Mouse (Mus musculus): ENCODE results near the gene Galnt17.

The Galnt17 gene

DNA sequence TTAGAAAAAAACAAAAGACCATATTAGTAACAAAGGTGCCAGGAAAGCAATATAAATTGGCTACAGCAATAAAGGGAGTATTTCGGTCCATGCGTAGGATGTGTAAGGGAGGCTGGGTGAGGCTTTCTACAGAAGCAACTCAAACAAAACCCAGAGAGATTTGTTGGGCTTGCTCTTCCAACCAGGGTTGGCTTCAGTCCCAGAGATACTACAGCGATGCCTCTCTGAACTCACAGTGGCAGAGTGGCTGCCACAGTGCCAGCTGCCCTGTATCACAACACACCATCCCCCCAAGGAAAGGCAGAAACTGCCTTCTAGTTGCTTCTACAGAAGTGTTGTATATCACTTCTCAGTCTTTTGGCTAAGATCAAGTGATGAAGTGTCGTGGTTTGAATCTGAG is 66.6 kb downstream of the Galnt17 start:
- DNase-seq, result peak; percentile 50

DNA sequence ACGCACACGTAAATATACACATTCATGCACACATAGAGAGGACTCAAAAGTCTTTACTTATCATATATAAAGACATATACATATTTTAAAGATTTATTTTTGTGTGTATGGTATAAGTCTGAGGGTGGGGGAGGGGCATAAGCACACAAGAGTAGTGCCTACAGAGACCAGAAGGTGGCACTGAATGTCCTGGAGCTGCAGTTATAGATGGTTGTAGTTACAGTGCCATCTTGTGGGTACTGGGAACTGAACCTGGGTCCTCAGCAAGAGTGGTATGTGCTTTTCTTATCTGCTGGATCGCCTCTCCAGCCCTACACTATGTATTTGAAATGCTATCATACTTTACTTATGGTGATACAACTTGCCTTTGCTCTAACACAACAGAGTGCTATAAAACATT is 68.5 kb downstream of the Galnt17 start:
- no peak for DNase-seq

GRCm38 (mm10) chr5:131236906-131237305 is 71.4 kb downstream of the Galnt17 start:
- no peak for DNase-seq

DNA sequence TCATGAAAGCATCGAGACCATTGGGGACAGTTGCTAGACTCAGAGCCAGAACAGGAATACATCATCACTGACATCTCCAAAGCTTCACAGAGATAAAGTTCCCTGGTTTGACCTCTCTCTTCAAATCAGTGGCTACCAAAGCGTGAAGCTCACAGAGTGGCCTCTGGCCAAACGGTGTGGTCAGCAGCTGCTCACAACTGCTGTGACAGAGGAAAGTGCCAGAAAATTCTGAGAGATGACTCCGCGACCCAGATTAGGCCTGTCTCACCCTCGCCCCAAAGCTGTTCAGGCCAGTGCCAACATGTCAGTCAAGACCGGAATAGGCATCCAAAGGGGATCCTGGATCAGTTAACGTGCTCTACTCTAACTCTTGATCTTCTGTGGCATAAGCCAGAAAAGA is 74.5 kb downstream of the Galnt17 start:
- DNase-seq, result no peak

DNA sequence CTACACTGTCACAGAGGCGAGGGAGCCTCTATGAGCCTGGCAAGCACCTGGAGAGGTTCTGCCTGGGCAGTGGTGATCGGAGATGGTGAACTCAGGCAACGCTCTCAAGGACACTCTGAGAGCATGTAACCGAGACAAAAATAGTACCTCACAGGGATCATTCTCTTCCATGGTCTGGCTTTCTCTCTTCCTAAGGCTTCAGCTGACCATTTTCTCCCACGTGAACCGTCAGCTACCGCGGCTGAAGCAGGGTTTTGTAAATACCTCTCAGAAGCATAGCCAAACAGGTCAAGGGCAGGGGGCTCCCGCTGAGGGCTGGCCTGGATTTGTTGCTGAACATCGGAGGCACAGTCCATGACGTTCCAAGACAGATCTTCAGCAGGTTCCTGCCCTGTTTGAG is 77.2 kb downstream of the Galnt17 start:
- DNase-seq, result no peak

DNA sequence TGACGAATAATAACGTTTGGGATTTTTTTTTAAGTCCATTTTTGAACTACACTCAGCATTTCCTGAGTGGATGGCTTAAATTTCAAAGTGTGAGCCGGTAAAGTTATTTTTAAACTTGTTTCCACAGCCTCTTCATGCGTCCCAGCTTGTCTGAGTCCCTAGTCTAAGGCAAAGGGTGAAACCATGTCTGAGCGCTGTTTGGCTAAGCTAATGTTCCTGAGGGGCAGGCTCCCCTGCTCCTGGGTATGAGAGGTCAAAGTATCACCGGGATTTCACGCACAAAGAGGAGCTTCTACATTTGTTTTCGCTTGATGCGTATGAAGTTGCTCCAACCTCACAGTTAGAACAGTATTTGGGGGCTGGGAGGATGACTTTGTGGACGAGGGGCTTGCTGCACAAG is 78.6 kb downstream of the Galnt17 start:
- no peak for DNase-seq

- no peak for DNase-seq
Measured at GRCm38 (mm10) chr5:131223416-131223815, 84.9 kb downstream of the Galnt17 start.

GRCm38 (mm10) chr5:131222498-131223244 is 85.6 kb downstream of the Galnt17 start:
- DNase-seq, result no peak

- no peak for DNase-seq
Measured at GRCm38 (mm10) chr5:131218221-131218620, 90.1 kb downstream of the Galnt17 start.

DNA sequence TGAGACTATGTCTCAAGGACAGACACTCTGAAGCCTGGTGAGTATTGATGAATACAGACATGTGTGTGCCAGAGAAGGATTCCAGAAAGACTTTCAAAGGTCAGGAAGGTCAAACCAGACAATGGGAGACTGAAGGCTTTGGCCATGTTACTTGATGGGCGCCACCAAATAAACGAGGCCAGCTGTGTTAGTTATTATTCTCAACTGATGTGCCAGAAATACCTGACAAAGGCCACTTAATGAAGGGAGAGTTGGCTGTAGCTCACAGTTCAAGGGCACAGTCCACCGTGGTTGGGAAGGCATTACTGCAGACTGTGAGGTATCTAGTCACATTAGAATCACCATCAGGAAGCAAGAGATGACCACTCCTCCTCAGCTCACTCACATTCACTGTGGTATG is 96.7 kb downstream of the Galnt17 start:
- no peak for DNase-seq

DNA sequence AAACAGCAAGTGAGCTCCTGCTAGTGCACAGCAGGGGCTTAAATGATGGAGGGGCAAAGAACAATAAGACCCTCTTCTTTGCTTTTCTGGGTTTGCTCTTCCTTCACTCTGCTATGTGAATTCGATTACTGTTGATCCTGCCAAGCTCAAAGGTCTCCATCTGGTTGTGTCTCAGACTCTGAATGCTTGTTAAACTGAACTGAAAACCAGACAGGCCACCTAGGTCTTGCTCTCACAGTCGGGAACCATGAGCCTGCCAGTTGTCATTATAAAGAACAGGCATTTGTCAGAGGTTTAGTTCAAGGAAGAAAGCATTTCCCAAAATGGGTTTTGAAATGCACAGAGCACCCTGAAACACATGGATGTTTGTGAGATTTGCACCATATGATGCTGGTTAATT is 107.2 kb downstream of the Galnt17 start:
- no peak for DNase-seq

DNA sequence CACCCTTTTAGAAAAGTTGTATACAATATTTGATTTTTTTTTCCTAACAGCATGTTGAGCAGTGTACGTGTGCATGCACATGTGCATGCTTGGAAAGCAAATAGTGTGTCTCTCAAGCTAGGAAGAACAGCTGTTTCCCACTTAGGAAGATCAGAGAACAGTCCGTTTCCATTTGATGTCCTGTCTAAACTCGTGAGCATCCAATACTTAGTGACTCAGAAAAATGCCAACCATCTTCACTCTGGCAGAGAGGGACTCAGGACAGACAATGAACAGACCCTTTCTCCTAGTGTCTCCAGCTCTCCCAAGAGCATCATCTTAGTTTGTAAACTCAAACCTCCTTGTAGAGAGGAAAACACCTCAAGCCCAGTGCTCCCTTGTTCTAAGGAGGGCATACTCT is 116.0 kb downstream of the Galnt17 start:
- DNase-seq, result no peak

DNA sequence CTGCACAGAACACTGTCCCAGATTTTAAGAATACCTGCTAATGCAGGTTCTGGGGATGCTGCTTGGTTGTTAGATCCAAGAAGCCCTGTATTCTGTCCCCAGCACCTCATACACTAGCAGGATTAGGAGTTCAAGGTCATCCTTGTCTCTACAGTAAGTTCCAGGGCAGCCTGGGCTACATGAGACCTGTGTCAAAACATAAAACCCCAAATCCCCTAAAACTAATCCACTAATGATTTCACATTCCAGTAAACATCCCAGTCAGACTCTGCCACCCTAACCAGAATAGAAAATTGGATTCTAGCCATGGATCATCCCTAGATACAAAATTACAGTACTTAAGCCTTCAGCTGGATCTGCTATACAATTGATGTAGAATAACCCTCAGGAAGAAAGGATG is 123.7 kb downstream of the Galnt17 start:
- DNase-seq, result no peak

DNA sequence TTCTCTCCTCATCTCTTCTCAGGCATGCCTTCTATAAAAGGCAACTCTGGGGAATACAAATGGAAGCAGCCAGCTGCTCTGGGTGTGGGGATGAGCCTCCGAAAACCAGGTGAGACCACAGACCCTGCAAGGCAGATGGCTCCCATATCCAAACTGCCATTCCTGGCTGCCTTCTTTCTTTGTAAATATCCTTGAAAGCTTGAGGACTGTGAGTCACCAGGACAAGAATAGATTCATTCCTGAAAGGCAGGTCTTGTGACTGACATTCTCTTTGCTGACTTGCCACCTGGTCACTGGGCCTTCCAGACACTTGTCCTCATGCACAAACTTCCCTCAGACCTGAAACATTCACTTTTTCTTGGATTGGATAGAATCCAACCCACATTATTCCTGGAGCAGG is 127.1 kb downstream of the Galnt17 start:
- DNase-seq, result peak; percentile 68

DNA sequence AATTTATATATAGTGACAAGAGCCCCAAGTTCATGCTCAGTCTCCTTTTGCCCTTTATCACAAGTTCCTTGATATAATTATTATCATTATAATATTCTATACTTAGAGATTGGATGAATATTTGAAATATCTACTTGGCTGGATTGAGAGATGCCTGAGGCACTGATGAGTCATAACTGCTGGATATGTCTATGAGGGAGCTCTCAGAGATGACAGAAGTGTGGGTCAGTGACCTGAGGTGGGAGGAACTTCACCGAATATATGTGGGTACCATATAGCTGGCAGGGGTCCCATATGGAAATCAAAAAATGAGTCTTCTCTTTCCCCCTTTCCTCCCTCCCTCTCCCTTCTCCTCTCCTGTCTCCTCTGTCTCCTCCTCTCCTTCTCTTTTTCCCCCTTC is 127.5 kb downstream of the Galnt17 start:
- peak; percentile 14 for DNase-seq

DNA sequence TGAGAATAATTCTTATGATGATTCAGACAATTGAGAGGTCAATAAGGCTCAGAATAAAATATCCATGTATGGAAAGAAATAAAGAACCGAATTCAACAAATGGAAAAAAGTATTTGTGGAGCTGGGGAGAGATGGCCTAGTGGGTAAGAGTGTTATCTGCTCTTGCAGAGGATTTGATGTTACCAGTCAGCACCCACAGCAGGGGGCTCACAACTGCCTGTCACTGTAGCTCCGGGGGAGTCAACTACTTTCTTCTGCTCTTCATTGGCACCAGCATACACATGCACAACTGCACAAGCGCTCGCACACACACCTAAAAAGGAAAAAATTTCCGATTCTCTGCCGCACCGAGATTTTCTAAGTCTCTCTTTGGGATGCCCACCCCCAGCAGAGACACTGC is 130.4 kb downstream of the Galnt17 start:
- DNase-seq, result no peak

- no peak for DNase-seq
Measured at GRCm38 (mm10) chr5:131177168-131177567, 131.1 kb downstream of the Galnt17 start.

GRCm38 (mm10) chr5:131169186-131169585 is 139.1 kb downstream of the Galnt17 start:
- DNase-seq, result no peak

DNA sequence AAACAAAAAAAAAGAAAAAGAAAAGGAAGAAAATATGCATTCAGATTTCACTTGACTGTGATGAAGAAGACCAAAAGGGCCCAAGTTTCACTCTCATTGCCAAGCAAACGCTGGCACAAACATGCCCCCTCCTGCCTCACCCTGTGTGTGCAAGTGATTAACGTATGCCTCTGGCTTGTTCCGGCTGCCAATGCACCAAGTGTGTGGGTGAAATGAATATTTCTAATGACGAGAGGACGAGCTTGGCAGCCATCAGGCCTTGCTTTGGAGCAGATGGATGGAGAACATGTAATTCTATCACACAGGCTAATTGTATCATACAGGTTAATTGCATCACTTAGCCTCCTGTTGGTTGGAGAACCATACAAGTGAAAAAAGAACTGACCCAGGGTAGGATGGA is 140.9 kb downstream of the Galnt17 start:
- no peak for DNase-seq

- no peak for DNase-seq
Measured at GRCm38 (mm10) chr5:131165681-131166080, 142.6 kb downstream of the Galnt17 start.

- no peak for DNase-seq
Measured at GRCm38 (mm10) chr5:131157866-131158265, 150.4 kb downstream of the Galnt17 start.

DNA sequence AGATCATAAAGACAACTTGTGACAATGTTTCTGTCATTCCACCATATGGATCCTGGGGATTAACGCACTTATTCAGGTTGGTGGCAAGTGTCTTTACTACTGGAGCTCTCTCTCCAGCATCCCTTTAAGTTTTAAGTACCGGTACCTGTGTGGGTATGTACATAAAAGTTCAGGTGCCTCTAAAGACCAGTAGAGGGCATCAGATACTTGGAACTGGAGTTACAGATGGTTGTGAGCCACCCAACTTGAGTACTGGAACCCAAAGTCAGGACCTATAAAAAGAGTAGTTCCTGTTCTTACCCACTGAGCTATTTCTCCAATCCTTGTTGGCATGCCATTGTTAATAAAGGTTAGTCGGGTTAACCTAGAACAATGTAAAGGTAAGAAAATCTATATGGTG is 152.0 kb downstream of the Galnt17 start:
- no peak for DNase-seq

GRCm38 (mm10) chr5:131142606-131143005 is 165.7 kb downstream of the Galnt17 start:
- DNase-seq, result no peak

DNA sequence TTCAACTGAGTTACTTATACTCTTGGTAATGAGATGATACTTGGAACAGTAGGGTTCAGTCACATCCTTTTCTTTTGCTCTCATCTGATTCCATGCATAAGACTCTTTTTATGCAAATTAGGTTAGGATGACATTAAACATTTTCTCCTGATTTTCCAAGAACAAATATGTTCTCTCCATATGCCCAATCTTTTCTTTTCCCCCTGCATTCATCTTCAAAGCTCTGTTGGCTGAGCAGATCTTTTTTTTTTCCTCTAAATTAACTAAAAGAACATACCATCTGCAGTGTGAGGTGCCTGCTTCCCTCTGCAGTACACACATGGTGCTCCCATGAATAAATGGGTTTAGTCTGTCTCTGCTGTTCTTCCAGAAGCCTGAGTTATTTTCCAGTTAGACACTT is 173.5 kb downstream of the Galnt17 start:
- DNase-seq, result peak; percentile 41

DNA sequence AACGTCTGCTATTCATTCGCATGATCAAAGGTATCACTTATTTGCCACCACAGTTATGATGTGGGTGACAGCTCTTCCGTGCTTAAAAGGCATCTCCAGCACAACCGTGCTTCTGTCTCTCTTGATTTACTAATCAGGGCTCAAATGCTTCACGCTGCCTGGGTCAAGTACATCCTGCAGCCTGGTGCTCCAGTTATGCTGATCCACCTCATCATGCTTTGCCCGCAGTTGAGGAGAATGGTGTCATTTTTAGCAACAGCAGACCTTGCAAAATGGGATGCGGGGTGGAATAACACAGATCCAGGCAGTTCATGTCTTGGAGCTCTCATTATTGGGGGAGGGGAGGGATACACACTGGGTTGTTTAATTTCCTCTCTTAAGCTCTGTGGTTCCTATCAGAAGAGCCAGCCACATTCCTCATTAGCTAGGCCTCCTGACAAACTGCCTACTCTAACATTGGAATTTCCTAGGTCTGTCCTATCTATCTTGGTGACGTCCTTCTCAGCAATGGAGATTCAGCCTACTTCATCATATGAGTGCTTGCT is 187.9 kb downstream of the Galnt17 start:
- DNase-seq, result no peak

All from right cerebral cortex, adult 18-20 months (tissue).